Mouse (Mus musculus) kidney, adult 18-20 months (tissue): ENCODE results near the gene Zfp182.

ENCODE experiments used
- DNase-seq: peaks from one replicate; pipeline ENCODE4 v3.0.0; 2021

Zfp182 gene

GRCm38 (mm10) chrX:21061866-21062543 lies at the start of gene Zfp182:
Gene Zfp182, minus strand, starts transcription at chrX:21062316.
- peak; percentile 79 for DNase-seq

GRCm38 (mm10) chrX:21089867-21090239 lies 27.7 kb upstream of the Zfp182 start:
- DNase-seq = no peak

GRCm38 (mm10) chrX:21088983-21089866 lies 27.1 kb upstream of the Zfp182 start, which contains the start of gene Zfp300:
Gene Zfp300, minus strand, starts transcription at chrX:21089527.
- peak; percentile 58 for DNase-seq

- DNase-seq = no peak
These were observed 26.5 kb upstream of the Zfp182 start for GRCm38 (mm10) chrX:21088645-21088982.

GRCm38 (mm10) chrX:21068106-21068505 lies 6.0 kb upstream of the Zfp182 start, which contains the start of gene Spaca5:
Gene Spaca5, plus strand, starts transcription at chrX:21068406.
- no peak for DNase-seq

GRCm38 (mm10) chrX:21062544-21062890 lies 401 bp upstream of the Zfp182 start:
- no peak for DNase-seq

GRCm38 (mm10) chrX:21061460-21061859 lies 656 bp downstream of the Zfp182 start:
- DNase-seq = peak; percentile 4

- no peak for DNase-seq
These were observed 81.2 kb downstream of the Zfp182 start for GRCm38 (mm10) chrX:20980901-20981300.
